Mouse (Mus musculus) spleen, adult 2 months (tissue): ENCODE results near the gene Fdx1. TPM values are rescaled to one million over a fixed set of nuclear protein-coding genes. Genes with fewer than 3 reads are reported as not detected.

Source experiments
- DNase-seq, 2 experiments: peaks; one replicate each; pipeline versions ENCODE4 v3.0.0 to v3.0.0-alpha.2; 2012 to 2021; ENCODE audit warnings: low spot score in 2 of 2, low read depth in 1 of 2
- H3K27ac ChIP-seq: fragments of 200-500 bp; 2 replicates; pipeline ENCODE4 v1.5.1; 2012; ENCODE audit warnings: low read length, inconsistent platforms; ENCODE audit not compliant: insufficient read depth
- H3K27me3 ChIP-seq: fragments of 200-500 bp; 2 replicates; pipeline ENCODE4 v1.6.1; 2012; ENCODE audit warnings: mild to moderate bottlenecking, moderate library complexity, low read length, inconsistent platforms; ENCODE audit not compliant: control insufficient read depth, insufficient read depth
- H3K36me3 ChIP-seq: fragments of 200-500 bp; 2 replicates; pipeline ENCODE4 v1.6.1; 2012; ENCODE audit warnings: mild to moderate bottlenecking, low read length, inconsistent platforms; ENCODE audit not compliant: control insufficient read depth, insufficient read depth
- H3K4me1 ChIP-seq: fragments of 200-500 bp; 2 replicates; pipeline ENCODE4 v1.6.1; 2011; ENCODE audit warnings: inconsistent platforms; ENCODE audit not compliant: control insufficient read depth, insufficient read depth, insufficient read length
- H3K4me3 ChIP-seq: fragments of 200-500 bp; 2 replicates; pipeline ENCODE4 v1.5.1; 2011; ENCODE audit warnings: mild to moderate bottlenecking, inconsistent platforms; ENCODE audit not compliant: insufficient read depth, insufficient read length; ENCODE audit errors: extremely low read depth
- CTCF ChIP-seq: fragments of 200-500 bp; IDR thresholded peaks from 2 replicates; pipeline ENCODE4 v1.5.1; 2011; ENCODE audit warnings: mild to moderate bottlenecking, inconsistent platforms; ENCODE audit not compliant: insufficient read depth, insufficient read length, insufficient replicate concordance; ENCODE audit errors: extremely low read depth
- POLR2A ChIP-seq: fragments of 200-500 bp; IDR thresholded peaks from 2 replicates; pipeline ENCODE4 v1.6.1; 2011; ENCODE audit warnings: low read depth, low read length, inconsistent platforms
- whole genome bisulfite sequencing: fragments of 180-500 bp; shearing (Covaris S2); methylation state at CpG from one replicate; pipeline ENCODE4 v1.1.7; 2018; 5-methylcytosine and 5-hydroxymethylcytosine counted together
- polyA plus RNA-seq: library from polyadenylated mRNA; depleted of rRNA; stranded (reverse); fragments of >200 nt; gene quantifications from 2 replicates; pipeline ENCODE4 v1.2.3, GENCODE M21; 2012

The Fdx1 gene
- polyA plus RNA-seq, 1 experiment = 15.0 TPM

DNA sequence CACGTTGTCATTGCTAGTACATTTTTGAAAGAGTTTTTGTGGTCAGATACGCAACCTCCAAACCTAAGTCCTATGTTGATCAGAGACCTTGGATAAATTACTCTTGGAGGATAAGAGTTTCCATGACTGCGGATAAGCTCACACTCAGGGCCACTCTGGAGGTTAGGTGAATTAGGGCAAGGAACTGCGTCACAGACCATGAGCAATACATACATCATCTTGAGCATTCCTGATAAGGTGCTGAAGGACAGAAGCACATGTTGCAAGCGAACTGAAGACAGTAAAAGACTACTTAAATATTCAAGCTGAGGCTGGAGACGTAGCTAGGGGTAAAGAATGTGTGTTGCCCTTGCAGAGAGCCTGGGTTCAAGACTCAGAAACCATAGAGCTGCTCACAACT lies 754 bp upstream of the Fdx1 start:
- WGBS = 84% methylated on average over 6 of the region's 6 CpGs
- H3K4me1 ChIP-seq = peaks cover 2% of the 10 kb centered on the region; the same call in 1 of the 2 replicates
- TF ChIP-seq CTCF = no peak
- no peak overlapping the region for H3K27ac ChIP-seq
- no peak overlapping the region for H3K4me3 ChIP-seq
- H3K36me3 ChIP-seq = no peaks in the 10 kb centered on the region
- no peak for DNase-seq
- H3K27me3 ChIP-seq = no peaks in the 10 kb centered on the region

GRCm38 (mm10) chr9:51961190-51961909 lies 2.0 kb downstream of the Fdx1 start:
- H3K36me3 ChIP-seq = no peaks in the 10 kb centered on the region
- H3K27ac ChIP-seq = no peak overlapping the region
- H3K27me3 ChIP-seq = no peaks in the 10 kb centered on the region
- H3K4me1 ChIP-seq = peaks cover 2% of the 10 kb centered on the region; the same call in 1 of the 2 replicates
- TF ChIP-seq CTCF = no peak
- no peak for DNase-seq
- WGBS = 72% methylated on average over 6 of the region's 6 CpGs
- no peak overlapping the region for H3K4me3 ChIP-seq

- TF ChIP-seq POLR2A (no peak), CTCF (no peak)
- Histone ChIP-seq H3K36me3 (no peaks in the 10 kb centered on the region; the same call in 1 of the 2 replicates), H3K27me3 (no peaks in the 10 kb centered on the region), H3K4me3 (no peak overlapping the region), H3K27ac (no peak overlapping the region), H3K4me1 (peaks cover 2% of the 10 kb centered on the region; the same call in 1 of the 2 replicates)
- no peak for DNase-seq
- WGBS = 82% methylated on average over 2 of the region's 2 CpGs
Measured at GRCm38 (mm10) chr9:51960331-51960730, 3.0 kb downstream of the Fdx1 start.

GRCm38 (mm10) chr9:51958981-51959380 lies 4.4 kb downstream of the Fdx1 start:
- Histone ChIP-seq H3K4me1 (peaks cover 2% of the 10 kb centered on the region; the same call in 1 of the 2 replicates), H3K27ac (no peak overlapping the region), H3K36me3 (no peaks in the 10 kb centered on the region; the same call in 1 of the 2 replicates), H3K4me3 (no peak overlapping the region), H3K27me3 (no peaks in the 10 kb centered on the region)
- no peak for TF ChIP-seq CTCF
- no peak for TF ChIP-seq POLR2A
- DNase-seq = no peak

- Histone ChIP-seq H3K36me3 (no peaks in the 10 kb centered on the region; the same call in 1 of the 2 replicates), H3K27me3 (no peaks in the 10 kb centered on the region), H3K4me1 (peaks cover 4% of the 10 kb centered on the region; the same call in 1 of the 2 replicates), H3K4me3 (no peak overlapping the region), H3K27ac (no peak overlapping the region)
- TF ChIP-seq CTCF (no peak), POLR2A (no peak)
- WGBS = 83% methylated on average over 8 of the region's 8 CpGs
- DNase-seq = no peak
Measured at GRCm38 (mm10) chr9:51957025-51957424, 6.3 kb downstream of the Fdx1 start.

DNA sequence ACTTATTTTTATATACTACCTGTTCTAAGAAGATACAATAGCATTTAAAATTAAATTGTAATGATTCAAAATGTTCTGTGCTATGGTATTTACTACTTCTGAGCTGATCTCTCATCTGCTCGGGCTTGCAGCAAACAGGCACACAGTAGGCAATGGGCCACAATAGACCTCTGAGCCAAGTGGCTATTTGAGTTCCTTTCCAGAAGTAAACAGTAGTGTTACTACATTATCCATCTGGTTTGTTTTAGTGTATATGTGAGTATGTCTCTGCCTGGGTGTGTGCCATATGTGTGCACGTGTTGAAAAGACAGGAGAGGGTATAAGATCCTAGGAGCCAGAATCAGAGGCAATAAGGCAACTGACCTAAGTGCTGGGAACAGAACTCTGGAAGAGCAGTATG lies 6.9 kb downstream of the Fdx1 start:
- Histone ChIP-seq H3K36me3 (no peaks in the 10 kb centered on the region; the same call in 1 of the 2 replicates), H3K27ac (no peak overlapping the region), H3K4me1 (peaks cover 2% of the 10 kb centered on the region; the same call in 1 of the 2 replicates), H3K4me3 (no peak overlapping the region), H3K27me3 (no peaks in the 10 kb centered on the region)
- TF ChIP-seq POLR2A (no peak), CTCF (no peak)
- WGBS = 91% methylated on average over 2 of the region's 2 CpGs
- DNase-seq = no peak

- 80% methylated on average over 2 of the region's 2 CpGs for WGBS
- Histone ChIP-seq H3K4me3 (no peak overlapping the region), H3K27ac (no peak overlapping the region), H3K4me1 (peaks cover 2% of the 10 kb centered on the region; the same call in 1 of the 2 replicates), H3K27me3 (no peaks in the 10 kb centered on the region), H3K36me3 (peaks cover 4% of the 10 kb centered on the region; the same call in 1 of the 2 replicates)
- TF ChIP-seq POLR2A (no peak), CTCF (no peak)
- no peak for DNase-seq
Measured at GRCm38 (mm10) chr9:51951337-51951736, 12.0 kb downstream of the Fdx1 start.
